Mouse (Mus musculus): ENCODE measurements around the gene Abcb8.

- TF ChIP-seq CTCF (IDR thresholded peaks at IDR 0.05) (no peak), POLR2A (IDR thresholded peaks at IDR 0.05; ENCODE audit: insufficient read depth, low read depth, low read length) (peak; percentile 16; the same call in 1 of the 2 replicates)
Observed at GRCm38 (mm10) chr5:24352251-24352859, 41.1 kb upstream of the Abcb8 start.

Data from heart, adult 2 months (tissue).